Mouse (Mus musculus): Measurements from ENCODE around the gene Ankrd53.

- TF ChIP-seq CTCF (IDR thresholded peaks at IDR 0.05; ENCODE audit: low read depth) = no peak
- no peak for TF ChIP-seq EP300 (IDR thresholded peaks at IDR 0.05; ENCODE audit: low read depth)
Measured at GRCm38 (mm10) chr6:83749286-83749685, 13.2 kb upstream of the Ankrd53 start.

All from liver, postnatal 0 days (tissue).